Mouse (Mus musculus) myocyte (in vitro differentiated cells): ENCODE measurements around the gene Zfp692. TPM values are rescaled to one million over a fixed set of nuclear protein-coding genes. Genes with fewer than 3 reads are reported as not detected.
"Not testable (repeated sequence)": the region's sequence is repeated elsewhere in the genome, so short reads cannot be mapped to it uniquely, and the experiment has no call there.

Source experiments
- H3K27me3 ChIP-seq: one replicate; pipeline ENCODE4 v1.6.1; 2011; ENCODE audit not compliant: control insufficient read depth, insufficient read depth, insufficient read length
- H3K36me3 ChIP-seq: one replicate; pipeline ENCODE4 v1.6.1; 2011; ENCODE audit not compliant: control insufficient read depth, insufficient read depth
- H3K4me2 ChIP-seq: one replicate; pipeline ENCODE4 v1.6.1; 2011; ENCODE audit warnings: low read depth, control low read depth
- H3K4me3 ChIP-seq: one replicate; pipeline ENCODE4 v1.5.1; 2011; ENCODE audit warnings: mild to moderate bottlenecking, control low read depth, moderate library complexity
- H3K79me2 ChIP-seq: one replicate; pipeline ENCODE4 v1.6.1; 2011; ENCODE audit not compliant: control insufficient read depth, insufficient read depth
- H3ac ChIP-seq: one replicate; pipeline ENCODE4 v1.6.1; 2011; ENCODE audit not compliant: control insufficient read depth, insufficient read length
- CEBPB ChIP-seq: IDR thresholded peaks from 2 replicates; pipeline ENCODE4 v1.6.1; 2011; ENCODE audit warnings: mild to moderate bottlenecking, moderate library complexity; ENCODE audit not compliant: poor library complexity, insufficient read depth, severe bottlenecking
- E2F4 ChIP-seq: IDR thresholded peaks from one replicate; pipeline ENCODE4 v1.6.1; 2011; ENCODE audit warnings: mild to moderate bottlenecking, control low read depth, moderate library complexity; ENCODE audit not compliant: insufficient read depth
- MAX ChIP-seq: IDR thresholded peaks from one replicate; pipeline ENCODE4 v1.6.1; 2011; ENCODE audit warnings: low read depth, mild to moderate bottlenecking, control low read depth
- MYOD1 ChIP-seq, 3 experiments: IDR thresholded peaks; one replicate each; pipeline ENCODE4 v1.6.1; 2011; ENCODE audit warnings: control low read depth in 2 of 3, low read depth in 2 of 3, mild to moderate bottlenecking in 2 of 3, moderate library complexity in 1 of 3; ENCODE audit not compliant: insufficient read length in 2 of 3, control insufficient read depth in 1 of 3
- MYOG ChIP-seq, 3 experiments: IDR thresholded peaks; one replicate each; pipeline ENCODE4 v1.6.1; 2011; ENCODE audit warnings: control low read depth in 2 of 3, low read depth in 2 of 3, mild to moderate bottlenecking in 2 of 3; ENCODE audit not compliant: insufficient read length in 2 of 3, control insufficient read depth in 1 of 3, insufficient read depth in 1 of 3
- POLR2A ChIP-seq: IDR thresholded peaks from one replicate; pipeline ENCODE4 v1.6.1; 2011; ENCODE audit warnings: low read depth, mild to moderate bottlenecking, control low read depth, moderate library complexity; ENCODE audit not compliant: insufficient read length
- POLR2AphosphoS2 ChIP-seq: IDR thresholded peaks from one replicate; pipeline ENCODE4 v1.6.1; 2011; ENCODE audit warnings: low read depth, control low read depth; ENCODE audit not compliant: insufficient read length
- REST ChIP-seq: IDR thresholded peaks from one replicate; pipeline ENCODE4 v1.6.1; 2011; ENCODE audit warnings: mild to moderate bottlenecking, control low read depth, moderate library complexity; ENCODE audit not compliant: insufficient read depth, insufficient read length
- SRF ChIP-seq: IDR thresholded peaks from one replicate; pipeline ENCODE4 v1.6.1; 2011; ENCODE audit warnings: low read depth; ENCODE audit not compliant: control insufficient read depth, insufficient read length
- TCF12 ChIP-seq: IDR thresholded peaks from one replicate; pipeline ENCODE4 v1.6.1; 2011; ENCODE audit warnings: mild to moderate bottlenecking, control low read depth; ENCODE audit not compliant: poor library complexity, insufficient read depth, severe bottlenecking
- TCF3 ChIP-seq: IDR thresholded peaks from one replicate; pipeline ENCODE4 v1.6.1; 2011; ENCODE audit warnings: low read depth, control low read depth; ENCODE audit not compliant: insufficient read length
- USF1 ChIP-seq: IDR thresholded peaks from one replicate; pipeline ENCODE4 v1.6.1; 2011; ENCODE audit warnings: low read depth, mild to moderate bottlenecking, control low read depth, moderate library complexity
- polyA plus RNA-seq: library from polyadenylated mRNA; unstranded; fragments of >200 nt; fragmentation: generic; extraction: Trizol; gene quantifications from one replicate; pipeline ENCODE4 v1.2.1, GENCODE M21; 2012; ENCODE audit warnings: missing spikeins

Gene Zfp692
- polyA plus RNA-seq, 1 experiment, result 6.0 TPM

GRCm38 (mm10) chr11:58357844-58358534 lies 51.1 kb downstream of the Zfp692 start:
- Histone ChIP-seq H3K79me2 (no peaks in the 10 kb centered on the region), H3K4me3 (no peak overlapping the region), H3K36me3 (no peaks in the 10 kb centered on the region), H3K27me3 (no peaks in the 10 kb centered on the region), H3ac (no peak overlapping the region), H3K4me2 (no peak overlapping the region)
- TF ChIP-seq MYOD1 (IDR thresholded peaks at IDR 0.05; ENCODE audit: control insufficient read depth in 1 of 3, insufficient read length in 2 of 3, low read depth in 2 of 3) (no peak), USF1 (no peak), TCF3 (no peak), SRF (no peak), MAX (no peak), POLR2AphosphoS2 (no peak), POLR2A (no peak), TCF12 (no peak), REST (no peak), E2F4 (no peak), CEBPB (no peak), MYOG (IDR thresholded peaks at IDR 0.05; ENCODE audit: control insufficient read depth in 1 of 3, insufficient read depth in 1 of 3, insufficient read length in 2 of 3, low read depth in 2 of 3) (no peak)

- H3K36me3 ChIP-seq, H3K4me3 ChIP-seq, H3K4me2 ChIP-seq, H3K27me3 ChIP-seq, H3ac ChIP-seq, H3K79me2 ChIP-seq: not testable (repeated sequence)
Measured at GRCm38 (mm10) chr11:58362562-58362961, 55.7 kb downstream of the Zfp692 start.

Other genes starting within 250 kb of the Zfp692 start
- gene Gm12248, start 213.9 kb upstream of the Zfp692 start, polyA plus RNA-seq, result 0.19 TPM
- 51.2 TPM for gene Cnot8, start 202.9 kb upstream of the Zfp692 start, polyA plus RNA-seq
- 18.7 TPM for gene Gemin5, start 138.5 kb upstream of the Zfp692 start, polyA plus RNA-seq
- gene Mrpl22, start 135.4 kb upstream of the Zfp692 start, polyA plus RNA-seq, result 95.3 TPM
- 3.7 TPM for gene Igtp, start 107.5 kb upstream of the Zfp692 start, polyA plus RNA-seq
- gene Irgm2, start 107.5 kb upstream of the Zfp692 start, polyA plus RNA-seq, result 0.77 TPM
- gene 4930438A08Rik, start 32.3 kb upstream of the Zfp692 start, polyA plus RNA-seq, result 0.67 TPM
- 15.7 TPM for gene Zfp672, start 23.3 kb downstream of the Zfp692 start, polyA plus RNA-seq
- gene Sh3bp5l, start 23.7 kb downstream of the Zfp692 start, polyA plus RNA-seq, result 38.1 TPM
- not detected for gene Lypd8, start 72.0 kb downstream of the Zfp692 start, polyA plus RNA-seq
- not detected for gene 1810065E05Rik, start 114.0 kb downstream of the Zfp692 start, polyA plus RNA-seq
- gene Gm12253, start 125.5 kb downstream of the Zfp692 start, polyA plus RNA-seq, result not detected
- not detected for gene Lypd9, start 145.9 kb downstream of the Zfp692 start, polyA plus RNA-seq
- gene Olfr30, start 155.2 kb downstream of the Zfp692 start, polyA plus RNA-seq, result not detected
- not detected for gene Olfr332, start 185.5 kb downstream of the Zfp692 start, polyA plus RNA-seq
- gene Olfr331, start 195.5 kb downstream of the Zfp692 start, polyA plus RNA-seq, result not detected
- gene Olfr330, start 227.8 kb downstream of the Zfp692 start, polyA plus RNA-seq, result not detected
- gene Olfr329-ps, start 239.4 kb downstream of the Zfp692 start, polyA plus RNA-seq, result not detected
- gene Olfr328, start 248.6 kb downstream of the Zfp692 start, polyA plus RNA-seq, result not detected